Mouse (Mus musculus): Measurements from ENCODE around the gene Tmem268. TPM values are rescaled to one million over a fixed set of nuclear protein-coding genes. Genes with fewer than 3 reads are reported as not detected.
A peak's percentile ranks its signal among the peaks of the same experiment; 100 is the strongest.

Tmem268 gene
- polyA plus RNA-seq (2012; fragmentation: generic; extraction: Trizol), result 19.5 TPM

- H3K79me2 ChIP-seq (ENCODE audit: control insufficient read depth, insufficient read depth), result peaks cover 22% of the 10 kb centered on the region
- H3K36me3 ChIP-seq (ENCODE audit: control insufficient read depth, insufficient read depth), result peaks cover 28% of the 10 kb centered on the region
- TF ChIP-seq USF1 (IDR thresholded peaks at IDR 0.05; ENCODE audit: low read depth) (no peak), MAX (IDR thresholded peaks at IDR 0.05; ENCODE audit: low read depth) (peak; percentile 51), SRF (IDR thresholded peaks at IDR 0.05; ENCODE audit: control insufficient read depth, insufficient read length, low read depth) (no peak), MYOG (IDR thresholded peaks at IDR 0.05; ENCODE audit: control insufficient read depth in 1 of 3, insufficient read depth in 1 of 3, insufficient read length in 2 of 3, low read depth in 2 of 3) (no peak), POLR2A (IDR thresholded peaks at IDR 0.05; ENCODE audit: insufficient read length, low read depth) (peak; percentile 87), POLR2AphosphoS2 (IDR thresholded peaks at IDR 0.05; ENCODE audit: insufficient read length, low read depth) (peak; percentile 72)
- H3K4me3 ChIP-seq, result peak within 1 kb of the TSS; percentile 42
- peak within 1 kb of the TSS; percentile 98 for H3K4me2 ChIP-seq (ENCODE audit: low read depth)
- peak within 1 kb of the TSS; percentile 44 for H3ac ChIP-seq (ENCODE audit: control insufficient read depth, insufficient read length)
- H3K27me3 ChIP-seq (ENCODE audit: control insufficient read depth, insufficient read depth, insufficient read length), result no peaks in the 10 kb centered on the region
Measured at GRCm38 (mm10) chr4:63558407-63559081, at the start of gene Tmem268. TSS of gene Tmem268 (plus strand) at chr4:63558781.

GRCm38 (mm10) chr4:63512921-63513320 lies 45.7 kb upstream of the Tmem268 start:
- Histone ChIP-seq H3K27me3 (ENCODE audit: control insufficient read depth, insufficient read depth, insufficient read length) (no peaks in the 10 kb centered on the region), H3K79me2 (ENCODE audit: control insufficient read depth, insufficient read depth) (no peaks in the 10 kb centered on the region), H3K36me3 (ENCODE audit: control insufficient read depth, insufficient read depth) (no peaks in the 10 kb centered on the region), H3K4me3 (no peak overlapping the region), H3ac (ENCODE audit: control insufficient read depth, insufficient read length) (no peak overlapping the region), H3K4me2 (ENCODE audit: low read depth) (no peak overlapping the region)
- TF ChIP-seq TCF12 (IDR thresholded peaks at IDR 0.05; ENCODE audit: insufficient read depth, poor library complexity, severe bottlenecking), result no peak
- TF ChIP-seq POLR2A (IDR thresholded peaks at IDR 0.05; ENCODE audit: insufficient read length, low read depth), result no peak
- TF ChIP-seq REST (IDR thresholded peaks at IDR 0.05; ENCODE audit: insufficient read depth, insufficient read length), result no peak
- TF ChIP-seq TCF3 (IDR thresholded peaks at IDR 0.05; ENCODE audit: insufficient read length, low read depth), result no peak
- TF ChIP-seq MYOD1 (IDR thresholded peaks at IDR 0.05; ENCODE audit: control insufficient read depth in 1 of 3, insufficient read length in 2 of 3, low read depth in 2 of 3), result no peak
- no peak for TF ChIP-seq CEBPB (IDR thresholded peaks at IDR 0.05; ENCODE audit: insufficient read depth, poor library complexity, severe bottlenecking)
- no peak for TF ChIP-seq SRF (IDR thresholded peaks at IDR 0.05; ENCODE audit: control insufficient read depth, insufficient read length, low read depth)
- no peak for TF ChIP-seq POLR2AphosphoS2 (IDR thresholded peaks at IDR 0.05; ENCODE audit: insufficient read length, low read depth)
- TF ChIP-seq MYOG (IDR thresholded peaks at IDR 0.05; ENCODE audit: control insufficient read depth in 1 of 3, insufficient read depth in 1 of 3, insufficient read length in 2 of 3, low read depth in 2 of 3), result no peak
- no peak for TF ChIP-seq USF1 (IDR thresholded peaks at IDR 0.05; ENCODE audit: low read depth)
- no peak for TF ChIP-seq MAX (IDR thresholded peaks at IDR 0.05; ENCODE audit: low read depth)
- TF ChIP-seq E2F4 (IDR thresholded peaks at IDR 0.05; ENCODE audit: insufficient read depth), result no peak

- Histone ChIP-seq H3K36me3 (ENCODE audit: control insufficient read depth, insufficient read depth) (no peaks in the 10 kb centered on the region), H3K79me2 (ENCODE audit: control insufficient read depth, insufficient read depth) (no peaks in the 10 kb centered on the region), H3K27me3 (ENCODE audit: control insufficient read depth, insufficient read depth, insufficient read length) (no peaks in the 10 kb centered on the region), H3ac (ENCODE audit: control insufficient read depth, insufficient read length) (no peak overlapping the region), H3K4me3 (no peak overlapping the region), H3K4me2 (ENCODE audit: low read depth) (no peak overlapping the region)
- TF ChIP-seq TCF3 (IDR thresholded peaks at IDR 0.05; ENCODE audit: insufficient read length, low read depth) (no peak), E2F4 (IDR thresholded peaks at IDR 0.05; ENCODE audit: insufficient read depth) (no peak)
Measured at GRCm38 (mm10) chr4:63514454-63514984, 44.1 kb upstream of the Tmem268 start.

DNA sequence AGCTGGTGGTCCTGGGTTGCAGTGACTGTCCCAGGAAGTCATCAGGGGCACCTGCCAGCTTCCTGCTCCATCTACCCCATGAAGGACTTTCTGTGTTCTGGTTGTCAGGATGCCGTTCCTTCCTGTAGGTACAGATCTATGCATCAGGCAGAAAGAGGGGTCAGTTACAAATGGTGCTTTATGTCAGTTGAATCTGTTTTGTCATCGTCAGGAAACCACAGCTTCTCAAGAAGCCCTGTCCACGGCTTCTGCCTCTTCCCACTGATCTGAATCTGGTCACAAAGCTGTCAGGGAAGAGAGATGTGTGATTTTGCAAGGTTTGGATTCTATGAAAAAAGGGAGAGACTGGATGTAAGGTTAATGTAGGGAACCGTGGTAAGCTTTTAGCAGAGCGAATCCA lies 43.6 kb upstream of the Tmem268 start:
- no peaks in the 10 kb centered on the region for H3K79me2 ChIP-seq (ENCODE audit: control insufficient read depth, insufficient read depth)
- no peaks in the 10 kb centered on the region for H3K27me3 ChIP-seq (ENCODE audit: control insufficient read depth, insufficient read depth, insufficient read length)
- no peak overlapping the region for H3K4me2 ChIP-seq (ENCODE audit: low read depth)
- no peaks in the 10 kb centered on the region for H3K36me3 ChIP-seq (ENCODE audit: control insufficient read depth, insufficient read depth)
- no peak overlapping the region for H3K4me3 ChIP-seq
- no peak overlapping the region for H3ac ChIP-seq (ENCODE audit: control insufficient read depth, insufficient read length)
- no peak for TF ChIP-seq MYOG (IDR thresholded peaks at IDR 0.05; ENCODE audit: control insufficient read depth in 1 of 3, insufficient read depth in 1 of 3, insufficient read length in 2 of 3, low read depth in 2 of 3)
- TF ChIP-seq TCF12 (IDR thresholded peaks at IDR 0.05; ENCODE audit: insufficient read depth, poor library complexity, severe bottlenecking), result no peak
- TF ChIP-seq MYOD1 (IDR thresholded peaks at IDR 0.05; ENCODE audit: control insufficient read depth in 1 of 3, insufficient read length in 2 of 3, low read depth in 2 of 3), result no peak
- TF ChIP-seq POLR2AphosphoS2 (IDR thresholded peaks at IDR 0.05; ENCODE audit: insufficient read length, low read depth), result no peak
- no peak for TF ChIP-seq CEBPB (IDR thresholded peaks at IDR 0.05; ENCODE audit: insufficient read depth, poor library complexity, severe bottlenecking)
- TF ChIP-seq E2F4 (IDR thresholded peaks at IDR 0.05; ENCODE audit: insufficient read depth), result no peak

DNA sequence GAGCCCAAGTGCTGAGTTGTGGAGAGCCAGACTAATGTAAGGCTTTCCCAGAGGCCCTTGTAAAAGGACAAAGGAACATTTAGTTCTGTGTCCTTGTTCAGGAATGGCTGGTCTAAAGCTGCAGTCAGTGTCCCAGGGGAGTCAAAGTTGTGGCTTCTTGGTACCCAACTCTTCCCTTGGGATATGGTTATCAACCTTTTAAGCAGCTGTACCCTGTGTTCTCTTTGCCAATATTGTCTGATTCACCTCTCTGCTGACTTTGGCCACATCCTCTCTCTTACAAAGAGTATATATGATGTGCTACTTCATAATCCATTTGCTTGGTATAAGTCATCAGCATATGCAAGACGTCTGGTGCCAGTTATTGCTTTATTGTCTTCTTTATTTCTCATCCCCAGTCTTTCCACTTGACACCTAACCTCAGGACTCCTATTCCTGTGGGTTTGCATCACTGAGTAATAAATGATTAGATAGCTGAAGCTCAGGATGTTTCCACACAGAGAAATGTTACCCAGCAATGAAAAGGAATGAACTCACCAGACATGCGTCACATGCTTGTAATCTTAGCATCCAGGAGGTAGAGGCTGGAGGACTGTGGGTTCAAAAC lies 36.7 kb upstream of the Tmem268 start:
- TF ChIP-seq TCF3 (IDR thresholded peaks at IDR 0.05; ENCODE audit: insufficient read length, low read depth), result no peak
- no peak for TF ChIP-seq MAX (IDR thresholded peaks at IDR 0.05; ENCODE audit: low read depth)
- no peak for TF ChIP-seq POLR2A (IDR thresholded peaks at IDR 0.05; ENCODE audit: insufficient read length, low read depth)
- peak; percentile 44 for TF ChIP-seq USF1 (IDR thresholded peaks at IDR 0.05; ENCODE audit: low read depth)
- no peak for TF ChIP-seq REST (IDR thresholded peaks at IDR 0.05; ENCODE audit: insufficient read depth, insufficient read length)
- peak; percentile 69 for TF ChIP-seq CEBPB (IDR thresholded peaks at IDR 0.05; ENCODE audit: insufficient read depth, poor library complexity, severe bottlenecking)
- TF ChIP-seq SRF (IDR thresholded peaks at IDR 0.05; ENCODE audit: control insufficient read depth, insufficient read length, low read depth), result no peak
- TF ChIP-seq MYOG (IDR thresholded peaks at IDR 0.05; ENCODE audit: control insufficient read depth in 1 of 3, insufficient read depth in 1 of 3, insufficient read length in 2 of 3, low read depth in 2 of 3), result no peak
- Histone ChIP-seq H3K27me3 (ENCODE audit: control insufficient read depth, insufficient read depth, insufficient read length) (no peaks in the 10 kb centered on the region), H3K79me2 (ENCODE audit: control insufficient read depth, insufficient read depth) (no peaks in the 10 kb centered on the region), H3K4me2 (ENCODE audit: low read depth) (no peak overlapping the region), H3ac (ENCODE audit: control insufficient read depth, insufficient read length) (no peak overlapping the region), H3K4me3 (no peak overlapping the region), H3K36me3 (ENCODE audit: control insufficient read depth, insufficient read depth) (no peaks in the 10 kb centered on the region)
